Mouse (Mus musculus): Measurements from ENCODE around the gene Dact2. TPM values are rescaled to one million over a fixed set of nuclear protein-coding genes. Genes with fewer than 3 reads are reported as not detected.

Dact2 gene
- total RNA-seq (2021): 10 to 100 TPM; 19.9 to 25.2 TPM

DNA sequence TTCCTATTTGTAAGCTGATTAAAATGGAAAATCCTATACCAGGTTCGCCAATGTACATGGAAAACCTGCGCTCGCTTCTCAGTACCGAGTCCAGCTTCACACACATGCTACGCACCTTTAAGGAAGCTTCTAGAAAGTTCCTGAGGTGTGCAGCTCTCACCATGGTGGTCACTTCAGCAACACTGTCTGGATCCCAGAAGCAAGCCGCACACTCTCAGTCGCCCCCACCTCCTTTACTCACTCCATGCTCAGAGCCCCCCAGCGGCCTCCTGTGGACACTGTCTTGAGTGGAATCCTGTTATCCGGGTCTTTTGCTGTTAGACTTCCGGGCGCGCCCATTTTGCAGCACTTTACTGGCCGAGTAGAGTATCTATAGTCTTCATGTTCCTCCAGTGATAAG, at the start of gene Dact2:
Gene Dact2 (minus strand): TSS at position 244 of the 400 bp plus-strand sequence.
- DNase-seq: peak; percentile 31 to 54

- no peak for DNase-seq
Measured at GRCm38 (mm10) chr17:14252456-14252855, 48.4 kb upstream of the Dact2 start.

- no peak for DNase-seq
Measured at GRCm38 (mm10) chr17:14250401-14250800, 46.3 kb upstream of the Dact2 start.

- DNase-seq: no peak
Measured at GRCm38 (mm10) chr17:14249595-14249994, 45.5 kb upstream of the Dact2 start.

DNA sequence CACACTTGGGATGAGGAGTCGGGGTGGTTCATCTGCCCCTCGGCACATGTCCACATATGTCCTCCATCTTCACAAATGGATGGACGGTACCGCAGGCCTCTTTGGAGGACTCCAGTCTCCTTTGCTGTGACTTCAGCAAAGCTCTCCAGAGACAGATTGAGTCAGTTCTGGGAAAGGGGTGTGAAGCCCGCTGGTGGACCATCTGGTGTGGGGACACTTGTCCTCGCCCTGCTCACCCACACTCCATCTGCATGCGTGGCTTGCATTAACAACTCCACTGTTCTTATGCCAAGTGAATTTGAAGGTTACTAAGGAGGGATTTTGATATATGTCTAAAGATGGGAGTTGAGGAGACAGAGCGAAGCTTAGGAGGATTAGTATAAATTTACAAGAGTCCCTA, 43.8 kb upstream of the Dact2 start:
- peak; percentile 76 to 78 for DNase-seq

DNA sequence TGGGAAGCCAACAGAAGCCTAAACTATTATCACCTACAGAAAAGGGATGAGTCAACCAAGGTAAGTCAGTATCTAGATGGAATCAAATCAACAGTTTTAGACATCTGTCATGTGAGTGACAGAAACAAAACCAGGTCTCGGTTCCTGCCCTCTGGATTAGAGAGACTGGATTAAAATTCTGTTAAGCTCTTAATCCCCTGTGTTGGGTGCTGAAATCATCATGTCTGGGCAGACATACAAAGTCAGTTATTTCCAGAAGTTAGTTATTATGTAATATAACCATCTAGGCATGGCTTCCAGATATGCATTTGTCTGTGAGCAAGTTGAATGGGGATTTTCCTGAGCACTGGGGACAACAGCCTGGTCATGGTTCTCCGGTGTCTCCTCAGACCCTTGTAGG, 42.2 kb upstream of the Dact2 start:
- DNase-seq: no peak

DNA sequence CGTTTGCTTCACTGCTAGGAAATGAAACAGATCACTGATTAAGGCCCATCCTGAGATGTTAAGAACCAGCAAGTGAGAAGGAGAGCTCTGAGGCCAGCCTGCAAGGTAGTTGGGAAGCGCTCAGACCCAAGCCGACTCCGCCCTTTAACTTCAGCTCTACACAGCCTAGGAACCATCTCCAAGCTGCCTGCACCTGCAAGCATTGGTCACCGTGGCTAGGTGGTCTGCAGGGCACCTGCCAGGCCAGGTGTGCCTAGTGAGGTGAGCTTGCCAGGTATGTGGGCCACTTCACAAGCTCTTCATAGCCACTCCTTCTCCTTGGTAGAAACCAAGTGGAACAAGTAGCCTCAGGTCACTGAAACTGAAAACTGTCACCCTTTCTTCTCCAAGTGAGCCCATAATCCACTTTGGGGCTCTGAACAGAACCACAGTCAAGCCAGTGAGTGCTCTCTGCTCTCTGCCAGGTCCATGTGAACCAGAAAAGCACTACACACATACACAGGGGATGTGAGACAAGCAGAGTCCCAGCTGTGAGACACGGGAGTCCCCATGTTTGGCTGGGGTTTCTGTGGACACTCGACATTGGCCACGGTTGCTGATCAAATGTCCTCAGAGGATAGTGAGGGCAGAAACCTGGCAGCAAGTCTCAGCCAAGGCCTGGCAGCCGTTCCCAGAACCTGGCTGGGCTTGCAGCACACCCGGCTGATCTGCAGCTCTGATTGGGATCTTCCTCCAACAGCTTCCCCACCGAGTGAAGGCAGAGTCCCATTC, 40.3 kb upstream of the Dact2 start:
- no peak for DNase-seq

DNA sequence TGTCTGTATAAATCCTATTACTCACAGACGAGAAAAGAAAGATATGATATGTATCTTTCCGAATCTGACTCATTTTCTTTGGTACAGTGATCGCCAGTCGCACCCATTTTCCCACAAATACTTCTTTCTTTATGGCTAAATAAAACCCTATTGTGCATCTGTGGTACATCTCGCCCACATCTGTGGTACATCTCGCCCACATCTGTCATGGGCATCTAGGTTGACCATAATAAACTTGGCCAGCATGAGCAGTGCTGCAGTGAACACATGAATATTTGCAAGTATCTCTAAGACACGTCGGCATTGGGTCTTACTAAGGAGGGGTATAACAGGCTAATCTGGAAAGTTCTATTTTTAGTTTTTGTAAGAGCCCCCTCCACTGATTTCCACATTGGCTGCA, 38.5 kb upstream of the Dact2 start:
- no peak for DNase-seq

DNA sequence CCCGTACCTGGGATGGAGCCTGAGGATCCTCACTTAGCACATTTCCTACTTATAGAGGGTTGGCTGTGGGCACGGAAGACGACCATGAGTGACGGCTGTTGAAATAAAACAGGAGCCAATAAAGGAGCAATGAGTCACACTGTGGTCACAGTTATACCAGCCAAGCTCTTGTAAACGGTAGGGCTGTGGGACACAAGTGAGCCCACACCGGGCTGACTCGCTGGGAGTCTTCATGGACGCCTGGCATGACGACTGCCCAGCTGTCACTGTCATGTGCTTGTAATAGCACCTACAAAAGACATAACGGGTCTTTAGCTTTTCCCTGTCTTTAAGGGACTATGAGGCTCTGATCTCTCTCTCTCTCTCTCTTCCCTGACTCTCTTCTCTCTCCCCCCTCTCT, 35.9 kb upstream of the Dact2 start:
- DNase-seq: no peak

DNA sequence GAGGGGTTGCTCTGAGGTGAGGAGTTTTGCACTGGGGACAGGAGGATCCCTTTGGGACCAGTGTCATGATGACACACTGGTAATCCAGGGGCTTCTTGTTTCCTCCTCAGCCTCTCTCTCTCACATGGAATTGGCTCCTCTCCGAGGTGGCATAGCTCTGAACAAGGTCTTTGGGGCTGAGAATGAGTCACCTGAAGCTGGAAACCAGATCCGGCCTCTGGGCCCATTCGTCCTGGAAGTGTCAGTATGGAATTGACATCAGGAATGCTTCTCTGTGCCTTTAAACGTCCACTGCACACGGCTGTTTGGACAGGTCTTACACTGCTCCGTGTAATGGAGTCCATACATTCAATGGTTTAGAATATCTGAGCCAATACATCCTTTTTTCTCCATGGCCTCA, 33.0 kb upstream of the Dact2 start:
- DNase-seq: no peak

- DNase-seq: no peak
Measured at GRCm38 (mm10) chr17:14234774-14235389, 30.8 kb upstream of the Dact2 start.

DNA sequence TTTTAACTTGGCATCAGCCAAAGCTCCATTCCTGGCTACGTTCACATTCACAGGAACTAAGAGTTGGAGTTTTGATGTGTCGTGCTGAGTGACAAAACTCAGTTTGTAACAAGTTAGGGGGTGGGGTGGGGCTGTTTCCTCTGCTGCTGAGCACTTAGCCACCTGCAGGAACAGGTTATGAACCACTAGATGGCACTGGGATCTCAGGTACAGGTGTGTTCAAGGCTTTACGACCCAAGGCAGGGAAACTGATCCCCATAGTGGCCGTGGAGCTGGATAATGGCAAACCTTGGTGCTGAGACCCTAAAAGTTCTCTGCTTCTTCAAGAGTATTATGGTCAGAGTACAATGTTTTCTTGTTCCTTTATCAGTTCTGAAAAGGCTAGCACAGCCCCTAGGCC, 29.6 kb upstream of the Dact2 start:
- no peak for DNase-seq

GRCm38 (mm10) chr17:14232629-14233028, 28.5 kb upstream of the Dact2 start:
- DNase-seq: peak; percentile 65 to 78

GRCm38 (mm10) chr17:14230698-14231430, 26.8 kb upstream of the Dact2 start:
- no peak for DNase-seq

DNA sequence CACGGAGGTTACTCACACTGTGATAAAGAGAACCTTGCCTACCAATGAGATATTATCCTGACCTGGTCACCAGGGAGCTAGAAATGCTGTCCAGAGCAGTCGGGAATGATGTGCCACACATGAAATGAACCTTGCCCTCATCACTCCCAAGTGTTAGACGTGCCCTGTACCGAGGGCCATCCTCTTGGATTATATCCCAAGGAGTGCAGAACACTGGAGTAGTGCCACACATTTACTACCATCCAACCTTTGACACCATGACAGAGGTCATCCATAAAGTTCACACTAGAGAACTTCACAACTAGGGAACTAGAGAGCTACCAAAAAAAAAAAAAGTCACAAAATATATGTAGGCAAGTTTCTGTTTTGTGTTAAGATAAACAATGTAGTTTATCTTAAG, 24.3 kb upstream of the Dact2 start:
- no peak for DNase-seq

- no peak for DNase-seq
Measured at GRCm38 (mm10) chr17:14227601-14228000, 23.5 kb upstream of the Dact2 start.

DNA sequence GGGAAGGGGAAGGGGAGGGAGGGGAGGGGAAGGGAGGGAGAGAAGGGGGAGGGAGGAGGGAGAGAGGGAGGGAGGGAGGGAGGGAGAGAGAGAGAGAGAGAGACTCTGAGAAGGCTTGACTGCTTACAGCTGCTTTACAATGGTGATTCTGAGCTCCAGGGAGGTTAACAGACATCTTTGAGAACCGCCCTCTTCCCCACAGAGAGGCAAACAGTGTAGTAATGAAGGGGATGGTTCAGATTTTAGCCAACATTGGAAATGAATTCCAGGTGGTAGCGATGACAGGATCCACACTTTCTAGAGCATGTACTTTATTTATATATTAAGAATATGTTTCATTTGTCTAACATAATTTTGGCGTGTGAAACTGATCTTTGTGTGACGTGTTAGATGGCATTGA, 22.7 kb upstream of the Dact2 start:
- DNase-seq: no peak

DNA sequence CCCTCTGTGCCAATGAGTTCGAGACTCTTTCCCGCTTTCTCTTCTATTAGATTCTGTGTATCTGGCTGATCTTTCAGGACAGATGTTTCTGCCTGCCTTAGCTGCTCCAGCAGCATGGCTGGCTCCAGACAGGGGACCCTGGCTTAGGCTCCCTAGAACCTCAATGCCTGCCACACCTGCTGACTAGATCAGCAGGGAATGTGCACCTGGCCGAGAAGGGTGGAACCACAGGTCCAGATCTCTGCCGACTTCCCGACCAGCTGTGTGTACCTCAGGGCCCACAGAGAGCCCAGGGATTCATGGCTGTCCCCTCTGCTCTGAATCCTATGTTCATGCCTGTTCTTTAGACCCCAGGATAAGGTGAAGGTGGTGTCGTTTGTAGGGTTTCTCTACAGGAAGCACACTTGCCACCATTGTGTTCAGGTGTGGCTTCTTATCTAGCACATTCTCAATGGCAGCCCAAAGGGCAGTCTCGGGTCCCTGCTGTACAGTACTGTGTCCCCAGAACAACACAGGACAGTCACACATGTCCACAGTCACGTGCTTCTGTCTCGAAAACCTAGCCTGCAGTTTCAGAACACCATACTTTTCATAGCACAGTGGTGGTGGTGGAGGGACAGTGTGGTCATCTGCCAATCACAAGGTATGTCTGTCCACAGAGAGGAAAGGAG, 22.0 kb upstream of the Dact2 start:
- no peak for DNase-seq

DNA sequence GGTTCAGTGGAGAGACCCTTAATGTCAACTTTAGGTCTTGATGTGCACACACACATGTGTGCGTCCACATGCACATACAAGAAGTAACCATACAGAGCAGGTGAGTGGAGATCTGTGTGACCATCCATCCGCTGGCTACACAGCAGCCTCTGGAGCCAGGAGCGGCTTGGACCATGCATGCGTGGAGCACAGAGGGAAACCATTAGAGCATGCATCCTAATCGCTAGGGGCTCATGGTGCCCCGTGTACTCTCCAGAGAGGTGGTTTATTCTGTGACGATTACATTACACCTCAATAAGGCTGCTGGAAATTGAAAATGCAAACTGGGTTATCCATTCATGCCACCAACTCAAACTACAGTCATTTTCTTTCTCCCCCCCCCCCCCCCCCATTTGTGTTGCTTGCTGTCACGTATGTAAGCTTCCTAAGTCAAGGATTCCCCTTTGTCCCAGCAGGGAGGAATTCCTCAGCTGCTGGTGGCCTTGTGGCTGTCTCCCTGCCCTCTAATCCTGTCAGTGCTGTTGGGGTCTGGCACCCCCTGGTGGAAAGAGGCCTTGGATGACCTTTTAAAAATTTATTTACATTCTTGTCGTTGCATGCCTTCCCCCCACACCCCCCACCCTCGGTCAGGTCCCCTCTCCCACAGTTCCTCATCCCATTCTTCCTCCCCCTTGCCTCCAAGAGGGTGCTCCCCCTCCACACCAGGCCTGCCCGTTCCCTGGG, 17.9 kb upstream of the Dact2 start:
- no peak for DNase-seq

GRCm38 (mm10) chr17:14220606-14221202, 16.6 kb upstream of the Dact2 start:
- DNase-seq: peak in 1 of 2 experiments; percentile 45

GRCm38 (mm10) chr17:14213976-14214529, 9.9 kb upstream of the Dact2 start:
- no peak for DNase-seq

GRCm38 (mm10) chr17:14212796-14213195, 8.7 kb upstream of the Dact2 start:
- DNase-seq: no peak
